In genomic region chr13:98360391-98360790, GRCm38 (mm10) we compare ENCODE assay signal across 22 mouse cellular contexts. TPM values are rescaled to one million over a fixed set of nuclear protein-coding genes. Genes with fewer than 3 reads are reported as not detected.
"Had no signal": no experiment of that assay in that cellular context is flagged by ENCODE, and none has a peak within 500 bp of the region (broad histone marks: within the 10 kb centered on the region; RNA-seq: fewer than 3 reads in every experiment).

No protein-coding gene starts in this region.

- ATAC-seq: intestine, postnatal 0 days; liver, postnatal 0 days; lung, postnatal 0 days; midbrain, embryonic 15.5 days had no signal

- H3K9ac ChIP-seq: limb, embryonic 12.5 days; limb, embryonic 15.5 days; liver, embryonic 14.5 days; liver, postnatal 0 days; lung, embryonic 14.5 days; midbrain, embryonic 15.5 days; neural tube, embryonic 13.5 days; stomach, embryonic 15.5 days had no signal

- DNase-seq: kidney, adult 2 months; kidney, postnatal 10 days; kidney, postnatal 4 days; left cerebral cortex, postnatal 4 days; liver, postnatal 0 days; lung, embryonic 14.5 days; right cerebral cortex, adult 18-20 months; right cerebral cortex, postnatal 14 days; right cerebral cortex, postnatal 4 days; spleen, adult 18-20 months; thymus, postnatal 25 days had no signal

- H3K4me2 ChIP-seq: limb, embryonic 12.5 days; limb, embryonic 15.5 days; liver, embryonic 11.5 days; lung, embryonic 14.5 days; midbrain, embryonic 15.5 days; neural tube, embryonic 13.5 days; stomach, embryonic 15.5 days had no signal

- H3K27ac ChIP-seq: limb, embryonic 12.5 days; limb, embryonic 15.5 days; liver, embryonic 14.5 days; macrophage; midbrain, embryonic 15.5 days; neural tube, embryonic 13.5 days; stomach, embryonic 15.5 days had no signal

- H3K9me3 ChIP-seq: limb, embryonic 12.5 days; limb, embryonic 15.5 days; midbrain, embryonic 15.5 days; neural tube, embryonic 13.5 days; stomach, embryonic 15.5 days had no signal

- H3K36me3 ChIP-seq: limb, embryonic 12.5 days; limb, embryonic 15.5 days; midbrain, embryonic 15.5 days; neural tube, embryonic 13.5 days; stomach, embryonic 15.5 days had no signal

- H3K4me3 ChIP-seq: limb, embryonic 12.5 days; limb, embryonic 15.5 days; midbrain, embryonic 15.5 days; myocyte; neural tube, embryonic 13.5 days; stomach, embryonic 15.5 days had no signal

RNA-seq across cellular contexts. Expression of gene Foxd1, which starts 6.3 kb away (rescaled TPM):
- polyA plus RNA-seq: intestine, postnatal 0 days; liver, embryonic 11.5 days; liver, postnatal 0 days; lung, embryonic 14.5 days; macrophage; stomach, embryonic 15.5 days had no signal
